Mouse (Mus musculus) kidney, adult 18-20 months (tissue): ENCODE results near the gene Slc39a5.

Experiments
- DNase-seq: peaks from one replicate; pipeline ENCODE4 v3.0.0; 2021

Gene Slc39a5

DNA sequence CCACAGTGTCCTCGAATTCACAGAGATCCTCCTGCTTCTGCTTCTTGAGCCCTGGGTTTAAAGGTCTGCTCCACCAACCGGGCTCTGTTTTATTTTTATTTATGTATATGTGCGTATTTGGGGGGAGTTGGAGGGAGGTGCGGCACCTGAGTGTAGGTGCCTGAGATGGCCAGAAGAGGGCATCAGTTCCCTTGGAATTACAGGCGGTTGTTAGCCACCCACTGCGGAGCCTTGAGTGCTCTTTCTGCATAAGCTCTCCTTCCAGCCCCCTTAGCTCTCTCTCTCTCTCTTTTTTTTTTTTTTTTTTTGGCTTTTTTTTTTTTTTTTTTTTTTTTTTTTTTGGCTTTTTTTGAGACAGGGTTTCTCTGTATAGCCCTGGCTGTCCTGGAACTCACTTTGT is 26.6 kb downstream of the Slc39a5 start:
- no peak for DNase-seq

DNA sequence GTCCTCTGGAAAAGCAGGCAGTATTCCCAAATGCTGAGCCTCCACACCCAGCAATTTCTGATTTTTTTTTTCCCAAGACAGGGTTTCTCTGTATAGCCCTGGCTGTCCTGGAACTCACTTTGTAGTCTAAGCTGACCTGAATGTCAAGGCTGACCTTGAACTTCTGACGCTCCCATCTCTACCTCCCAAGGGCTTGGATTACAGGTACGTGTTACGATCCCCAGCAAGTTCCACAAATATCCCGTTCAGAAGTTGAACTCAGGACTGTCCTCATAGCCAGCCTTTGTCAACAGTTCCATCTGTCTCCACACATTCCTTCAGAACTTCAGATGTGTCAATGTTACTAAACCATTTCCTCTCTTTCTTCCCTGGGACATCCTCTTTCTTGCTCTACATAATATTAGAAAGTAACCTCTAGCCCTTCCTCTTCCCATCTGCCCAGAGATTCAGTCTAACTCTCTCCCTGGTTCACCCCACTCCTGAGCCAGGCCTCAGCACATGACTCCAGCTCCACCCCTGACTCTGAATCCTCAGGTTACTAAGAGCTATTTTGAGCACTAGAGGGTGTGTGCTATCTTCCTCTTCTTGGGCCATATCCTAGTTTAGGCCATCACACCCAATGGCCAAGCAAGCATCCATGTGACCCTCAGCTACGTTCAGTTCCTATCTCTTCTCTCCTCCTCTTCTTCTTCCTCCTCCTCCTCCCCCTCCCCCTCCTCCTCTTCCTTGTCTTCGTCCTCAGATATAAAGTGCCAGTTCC is 27.9 kb downstream of the Slc39a5 start:
- DNase-seq = no peak

DNA sequence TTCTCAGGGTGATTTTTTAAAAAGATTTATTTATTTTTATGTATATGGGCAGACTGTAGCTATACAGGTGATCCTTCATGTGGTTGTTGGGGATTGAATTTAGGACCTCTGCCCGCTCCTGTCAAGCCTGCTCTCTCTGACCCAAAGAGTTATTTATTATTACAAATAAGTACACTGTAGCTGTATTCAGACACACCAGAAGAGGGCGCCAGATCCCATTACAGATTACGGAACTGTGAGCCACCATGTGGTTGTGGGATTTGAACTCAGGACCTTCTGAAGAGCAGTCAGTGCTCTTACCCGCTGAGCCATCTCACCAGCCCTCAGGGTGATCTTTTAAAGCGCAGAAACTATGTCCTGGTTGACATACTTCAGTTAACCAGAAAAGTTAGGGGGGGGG is 28.9 kb downstream of the Slc39a5 start:
- no peak for DNase-seq

DNA sequence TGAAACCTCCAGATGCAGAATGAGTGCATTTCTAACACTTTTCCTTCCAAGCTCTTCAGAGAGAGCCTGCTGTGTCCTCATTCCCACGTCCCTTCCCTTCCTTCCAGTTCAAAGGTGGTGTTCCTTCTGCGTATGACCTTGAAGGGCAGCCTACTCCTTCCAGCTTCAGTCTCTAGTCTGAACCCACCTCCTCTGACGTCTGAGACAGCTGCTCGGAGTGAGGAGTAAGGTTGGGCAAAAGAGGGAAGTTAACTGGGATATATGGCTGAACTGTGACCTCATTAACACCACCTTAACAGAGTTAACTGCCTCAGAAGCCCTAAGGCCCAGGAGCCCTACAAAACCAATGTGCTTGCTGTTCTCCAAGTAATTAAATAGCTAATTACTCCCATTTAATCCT is 30.4 kb downstream of the Slc39a5 start:
- DNase-seq = no peak

DNA sequence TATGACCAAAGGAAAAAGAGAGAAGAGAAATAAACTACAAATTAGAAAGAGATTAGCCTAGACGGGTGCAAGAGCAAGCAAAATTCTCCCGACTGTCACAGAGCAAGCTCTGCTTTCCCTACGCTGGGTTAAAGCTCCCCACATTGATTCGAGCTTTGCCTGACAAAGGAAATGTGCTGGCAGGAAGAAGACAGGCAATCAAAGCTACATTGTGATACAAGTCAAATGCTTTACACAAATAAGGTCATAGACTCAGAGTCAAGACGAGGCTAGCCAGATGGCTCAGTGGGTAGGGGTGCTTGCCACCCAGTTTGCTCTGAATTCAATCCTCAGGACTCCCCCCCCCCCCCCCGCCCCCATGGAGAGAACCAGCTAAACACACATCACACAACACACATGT is 31.0 kb downstream of the Slc39a5 start:
- DNase-seq = no peak

DNA sequence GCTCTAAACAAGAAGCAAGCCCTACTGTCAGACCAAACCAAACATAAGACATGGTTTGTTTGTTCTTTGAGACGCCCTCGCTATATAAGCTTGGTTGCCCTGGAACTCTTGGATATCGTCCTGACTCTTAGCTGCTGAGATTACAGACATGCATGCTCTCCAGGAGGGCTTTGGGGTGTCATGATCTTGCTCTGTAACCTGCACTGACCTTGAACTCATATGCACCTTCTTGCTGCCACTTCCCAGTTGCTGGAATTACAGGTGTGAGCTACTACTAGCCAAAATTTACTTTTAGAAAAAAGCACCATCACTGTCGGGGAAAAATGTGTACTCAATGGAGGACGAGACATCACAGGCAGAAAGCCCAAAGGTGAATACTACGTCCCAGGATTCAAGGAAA is 31.4 kb downstream of the Slc39a5 start:
- DNase-seq = no peak

DNA sequence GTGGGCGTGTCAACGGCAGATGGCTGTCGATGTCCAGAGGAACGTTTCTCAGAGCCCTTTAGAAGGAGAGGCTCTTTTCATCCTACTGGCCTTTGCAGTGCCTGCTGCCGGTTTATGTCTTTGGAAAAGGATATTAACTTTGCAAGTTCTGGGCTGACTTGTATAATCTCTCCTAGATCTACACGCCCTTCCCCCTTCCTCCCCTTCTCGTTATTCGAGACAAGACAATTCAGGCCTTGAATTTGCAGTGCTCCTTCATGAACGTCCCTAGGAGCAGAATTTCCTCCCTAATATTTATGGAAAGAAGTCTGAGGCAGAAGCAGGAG is 31.8 kb downstream of the Slc39a5 start:
- no peak for DNase-seq

DNA sequence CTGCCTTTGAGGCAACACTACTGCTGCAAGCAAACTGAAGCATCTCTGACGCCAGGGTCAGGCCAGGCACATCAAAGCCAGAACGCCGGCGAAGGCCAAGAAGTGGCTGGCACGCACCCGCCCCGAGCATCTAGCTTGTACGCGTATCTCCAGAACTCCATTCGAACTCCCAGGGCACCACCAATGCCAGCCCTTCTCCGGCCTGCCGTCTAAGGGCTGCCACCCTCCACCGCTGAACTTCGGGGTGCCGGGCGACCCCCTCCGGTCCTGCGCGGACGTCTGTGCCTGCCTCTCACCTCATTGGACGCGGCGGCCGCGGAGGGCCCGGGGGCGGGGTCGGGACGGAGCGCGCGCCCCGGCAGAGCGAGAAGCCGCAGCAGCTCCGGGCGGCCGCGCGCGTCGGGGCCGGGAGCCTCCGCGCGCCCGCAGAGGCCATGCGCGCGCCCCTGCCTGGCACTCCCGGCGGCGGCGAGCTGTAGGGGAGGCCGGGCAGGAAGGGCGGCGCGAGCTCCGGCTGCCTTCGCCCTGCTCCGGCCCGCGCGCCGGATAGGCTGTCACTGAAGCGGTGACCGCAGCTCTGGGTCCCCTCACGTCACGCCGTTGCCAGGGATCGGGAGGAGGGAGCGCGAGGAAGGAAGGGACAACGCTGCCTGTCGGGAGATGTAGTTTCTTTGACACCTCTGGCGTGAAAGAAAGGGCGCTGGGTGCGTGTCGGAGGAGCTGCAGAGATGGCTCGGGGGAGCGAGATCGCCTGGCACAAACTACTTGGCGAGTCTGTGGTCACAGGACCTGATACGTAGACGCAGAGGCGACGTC is 32.4 kb downstream of the Slc39a5 start, which contains the start of gene Coq10a:
Gene Coq10a, minus strand, starts transcription at position 596 of the 816 bp plus-strand sequence.
- peak; percentile 92 for DNase-seq

DNA sequence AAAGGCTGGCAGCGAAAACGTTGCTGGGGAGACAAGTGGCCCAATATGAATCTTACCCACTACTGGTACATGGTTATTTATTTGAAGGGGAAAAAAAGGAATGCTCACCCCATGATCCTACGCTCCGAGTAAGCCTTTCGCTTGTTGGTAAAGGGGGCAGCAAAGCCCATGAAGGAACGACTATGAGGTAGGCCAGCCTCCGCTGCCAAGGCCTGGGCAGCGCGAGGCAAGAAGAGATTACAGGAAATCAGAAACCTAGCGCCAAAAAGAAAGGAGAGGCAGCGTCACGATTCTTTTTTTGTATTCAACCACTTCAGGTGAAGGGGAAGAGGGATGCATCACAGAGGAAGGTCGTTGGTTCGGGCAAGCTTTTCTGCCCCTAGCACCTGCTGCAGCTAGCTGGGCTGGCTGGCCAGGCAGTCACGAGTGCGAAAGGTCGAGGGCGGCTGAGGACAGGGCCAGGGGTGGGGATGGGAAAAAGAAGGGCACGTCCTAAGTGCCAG is 33.1 kb downstream of the Slc39a5 start:
- DNase-seq = no peak

DNA sequence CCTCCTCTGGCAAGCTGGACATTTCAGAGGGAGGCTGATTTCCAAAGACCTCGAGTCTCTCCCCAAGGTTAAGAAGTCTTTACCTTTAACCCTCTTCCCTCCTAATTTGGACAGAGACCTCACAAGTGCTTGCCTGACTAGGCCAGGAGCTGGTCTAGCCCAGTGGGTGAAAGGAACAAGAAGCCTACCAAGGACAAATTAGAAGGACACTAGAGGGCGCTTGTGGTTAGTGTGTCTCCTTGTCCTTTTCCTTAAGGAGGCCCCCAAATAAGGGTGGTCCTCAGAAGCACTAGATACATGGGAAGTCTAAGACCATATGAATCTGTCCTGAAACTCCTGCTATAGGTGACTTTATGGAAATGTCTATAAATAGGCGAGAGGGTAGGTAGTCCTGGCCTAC is 38.5 kb downstream of the Slc39a5 start:
- peak; percentile 30 for DNase-seq

DNA sequence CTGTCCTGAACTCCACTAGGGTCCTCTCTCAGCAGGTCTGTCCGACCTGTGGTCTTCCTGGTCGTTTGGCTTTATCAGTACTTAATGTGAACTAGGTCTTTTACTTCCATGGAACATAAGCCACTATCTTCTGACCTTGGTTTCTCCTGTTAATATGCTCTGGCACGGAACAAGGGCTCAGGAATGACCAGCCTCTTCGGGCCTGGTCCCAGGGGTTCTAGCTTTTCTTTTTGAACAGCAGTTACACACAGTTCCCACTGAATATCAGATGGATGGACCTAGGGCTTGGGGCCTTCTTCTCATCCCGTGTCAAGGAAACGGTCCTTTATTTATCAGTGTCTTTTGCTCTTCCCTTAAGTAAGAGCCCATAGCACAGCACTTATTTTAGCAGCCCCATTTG is 39.2 kb downstream of the Slc39a5 start:
- DNase-seq = no peak

DNA sequence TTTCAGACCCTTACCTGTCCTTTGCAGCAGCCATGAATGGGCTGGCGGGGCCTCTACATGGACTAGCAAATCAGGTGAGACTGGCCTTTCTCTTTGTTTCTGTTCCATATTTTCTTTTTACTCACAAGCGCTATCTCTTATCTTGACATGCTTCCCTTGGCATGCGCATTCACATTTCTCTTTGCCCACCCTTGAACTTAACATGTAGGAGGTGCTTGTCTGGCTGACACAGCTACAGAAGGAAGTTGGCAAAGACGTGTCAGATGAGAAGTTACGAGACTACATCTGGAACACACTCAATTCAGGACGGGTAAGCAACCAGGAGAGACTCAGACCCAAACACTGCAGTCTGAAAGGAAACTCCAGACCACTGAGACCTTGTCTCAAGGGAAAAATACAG is 41.8 kb downstream of the Slc39a5 start:
- no peak for DNase-seq

DNA sequence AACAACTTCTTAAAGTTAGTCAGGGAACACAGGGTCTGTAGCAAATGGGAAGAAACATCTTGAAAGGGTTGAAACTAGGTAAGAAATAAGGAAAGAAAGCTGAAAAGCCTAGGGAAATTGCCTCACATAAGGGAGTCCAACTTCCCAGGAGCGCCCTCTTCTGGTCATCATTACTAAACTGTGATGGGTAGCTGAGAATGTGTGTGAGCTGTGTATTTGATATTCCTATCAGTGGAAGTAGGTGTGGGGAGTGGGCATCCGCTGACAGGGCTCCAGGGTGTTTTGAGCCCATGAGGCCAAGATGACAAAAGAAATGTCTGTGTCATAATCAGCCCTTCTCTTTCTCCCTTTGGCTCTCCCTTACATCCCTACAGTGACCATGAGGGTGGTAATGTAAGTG is 42.2 kb downstream of the Slc39a5 start:
- peak; percentile 61 for DNase-seq

DNA sequence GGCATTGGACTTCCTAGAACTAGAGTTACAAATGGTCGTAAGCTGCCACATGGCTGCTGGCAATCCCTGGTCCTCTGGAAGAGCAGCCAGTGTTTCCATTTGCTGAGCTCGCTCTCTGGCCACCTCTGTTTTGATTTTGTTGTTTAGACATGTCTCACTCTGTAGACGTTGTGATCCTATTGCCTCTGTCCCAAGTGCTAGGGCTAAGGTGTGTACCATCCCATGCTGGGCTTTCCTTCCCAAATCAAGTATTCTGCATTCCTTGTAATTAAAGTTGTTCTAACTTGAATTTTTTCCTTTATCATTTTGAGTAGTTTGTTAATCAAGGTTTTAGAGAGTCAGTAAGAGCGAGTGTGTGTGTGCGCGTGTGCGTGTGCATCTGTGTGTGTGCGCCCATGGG is 53.5 kb downstream of the Slc39a5 start:
- no peak for DNase-seq
